In the genomic region with DNA sequence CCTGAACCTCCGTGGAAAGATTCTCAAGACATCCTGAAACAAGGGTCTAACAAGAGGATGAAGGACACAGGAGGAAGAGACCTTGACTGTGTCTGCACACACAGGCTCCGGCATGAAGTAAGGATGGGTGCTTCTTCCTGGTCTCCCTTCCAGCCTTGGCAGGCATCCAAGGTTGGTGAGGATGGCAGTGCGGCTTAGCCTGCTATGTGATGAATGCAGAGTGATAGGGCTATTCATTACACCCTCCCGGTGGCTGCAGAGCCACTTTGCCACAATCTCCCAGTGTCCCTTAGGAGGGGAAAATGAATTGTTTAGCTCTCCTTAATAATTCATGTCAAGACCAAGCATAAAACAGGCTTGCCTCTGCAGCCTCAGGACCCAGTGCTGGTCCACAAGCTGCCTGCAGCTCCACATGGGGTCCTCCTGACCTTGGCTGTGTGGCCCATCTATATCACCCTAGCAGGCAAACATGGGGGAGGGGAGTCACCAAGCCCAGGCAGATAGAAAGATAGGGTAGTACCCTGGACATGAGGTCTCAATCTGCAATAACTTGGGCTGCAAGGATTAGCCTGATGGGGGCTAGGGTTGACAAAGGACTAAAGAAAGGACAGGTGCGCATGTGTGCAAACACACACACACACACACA, we compare ENCODE assay signal across 9 mouse cellular contexts. TPM values are rescaled to one million over a fixed set of nuclear protein-coding genes. Genes with fewer than 3 reads are reported as not detected.
DNase-seq lines count a peak whose midpoint lies in the region; ATAC-seq and TF ChIP-seq lines count a peak whose summit lies in the region.
"Had no signal": no experiment of that assay in that cellular context is flagged by ENCODE, and none has a peak within 500 bp of the region (broad histone marks: within the 10 kb centered on the region; RNA-seq: fewer than 3 reads in every experiment).

No protein-coding gene starts in this region.

- H3K4me3 ChIP-seq in intestine, embryonic 14.5 days (ENCODE audit: low read depth, low read length), result no peak overlapping the region
- H3K4me3 ChIP-seq in intestine, postnatal 0 days (ENCODE audit: low read depth, low read length), result no peak overlapping the region
- no peak overlapping the region for H3K4me3 ChIP-seq in stomach, embryonic 15.5 days (replicated peaks)
- H3K4me3 ChIP-seq: midbrain, embryonic 12.5 days had no signal

- no peak for ATAC-seq in intestine, embryonic 14.5 days (replicated peaks; ENCODE audit: low FRiP score, low TSS enrichment, low read depth)
- no peak for ATAC-seq in intestine, postnatal 0 days
- no peak for ATAC-seq in stomach, embryonic 15.5 days (ENCODE audit: insufficient read depth, low FRiP score, low read depth)

- H3K4me2 ChIP-seq in intestine, embryonic 14.5 days (ENCODE audit: low read length), result no peak overlapping the region
- H3K4me2 ChIP-seq in intestine, postnatal 0 days (replicated peaks; ENCODE audit: low read depth), result no peak overlapping the region
- no peak overlapping the region for H3K4me2 ChIP-seq in stomach, embryonic 15.5 days
- H3K4me2 ChIP-seq: midbrain, embryonic 12.5 days had no signal

- H3K27me3 ChIP-seq in intestine, embryonic 14.5 days (replicated peaks; ENCODE audit: control insufficient read depth, insufficient read depth, low read length), result no peaks in the 10 kb centered on the region
- no peaks in the 10 kb centered on the region for H3K27me3 ChIP-seq in intestine, postnatal 0 days (replicated peaks; ENCODE audit: control insufficient read depth, insufficient read depth, low read length)
- no peaks in the 10 kb centered on the region for H3K27me3 ChIP-seq in stomach, embryonic 15.5 days (replicated peaks)
- H3K27me3 ChIP-seq: midbrain, embryonic 12.5 days had no signal

- H3K9ac ChIP-seq in intestine, embryonic 14.5 days (ENCODE audit: low read length), result no peak overlapping the region
- no peak overlapping the region for H3K9ac ChIP-seq in intestine, postnatal 0 days (ENCODE audit: low read depth, low read length)
- H3K9ac ChIP-seq in stomach, embryonic 15.5 days, result no peak overlapping the region
- H3K9ac ChIP-seq: midbrain, embryonic 12.5 days had no signal

- H3K27ac ChIP-seq in intestine, embryonic 14.5 days (ENCODE audit: low read depth), result peak overlapping the region; percentile 18; the same call in 1 of the 2 replicates
- no peak overlapping the region for H3K27ac ChIP-seq in intestine, postnatal 0 days (ENCODE audit: low read depth, low read length)
- H3K27ac ChIP-seq in stomach, embryonic 15.5 days, result peak overlapping the region; percentile 75
- H3K27ac ChIP-seq: midbrain, embryonic 12.5 days had no signal

- peak; percentile 68 to 83 for DNase-seq in adrenal gland, adult (ENCODE audit: inconsistent age in 2 of 2, low spot score in 1 of 2)
- no peak for DNase-seq in adrenal gland, adult 8-10 months
- no peak for DNase-seq in intestine, embryonic 14.5 days (ENCODE audit: low spot score)
- peak; percentile 72 for DNase-seq in ovary, postnatal 36 days (ENCODE audit: low spot score)
- DNase-seq in ovary, postnatal 14 days (ENCODE audit: low spot score), result no peak
- no peak for DNase-seq in cerebellum, adult 18-20 months

- WGBS in intestine, embryonic 14.5 days, result 50% methylated on average over 5 of the region's 5 CpGs
- WGBS in intestine, postnatal 0 days, result 40% methylated on average over 5 of the region's 5 CpGs
- 46% methylated on average over 5 of the region's 5 CpGs for WGBS in stomach, embryonic 15.5 days

- H3K9me3 ChIP-seq in intestine, embryonic 14.5 days (ENCODE audit: control insufficient read depth, low read length), result no peaks in the 10 kb centered on the region
- H3K9me3 ChIP-seq in intestine, postnatal 0 days (ENCODE audit: control insufficient read depth), result no peaks in the 10 kb centered on the region
- H3K9me3 ChIP-seq in stomach, embryonic 15.5 days, result no peaks in the 10 kb centered on the region
- H3K9me3 ChIP-seq: midbrain, embryonic 12.5 days had no signal

- TF ChIP-seq CTCF in intestine, postnatal 0 days (IDR thresholded peaks at IDR 0.05; ENCODE audit: low read depth), result no peak

- H3K36me3 ChIP-seq in intestine, embryonic 14.5 days (ENCODE audit: control insufficient read depth, insufficient read depth, low read length), result no peaks in the 10 kb centered on the region
- H3K36me3 ChIP-seq in intestine, postnatal 0 days (ENCODE audit: control insufficient read depth, insufficient read depth), result no peaks in the 10 kb centered on the region
- no peaks in the 10 kb centered on the region for H3K36me3 ChIP-seq in stomach, embryonic 15.5 days
- H3K36me3 ChIP-seq: midbrain, embryonic 12.5 days had no signal

- peaks cover 77% of the 10 kb centered on the region for H3K4me1 ChIP-seq in intestine, embryonic 14.5 days (replicated peaks; ENCODE audit: control insufficient read depth, insufficient read depth, low read length)
- H3K4me1 ChIP-seq in intestine, postnatal 0 days (replicated peaks; ENCODE audit: control insufficient read depth, insufficient read depth, low read length), result peaks cover 13% of the 10 kb centered on the region; the same call in 1 of the 2 replicates
- peaks cover 91% of the 10 kb centered on the region for H3K4me1 ChIP-seq in stomach, embryonic 15.5 days

RNA-seq across cellular contexts. Expression of gene Tspan32, which starts 7.5 kb away (rescaled TPM):
- total RNA-seq in adrenal gland, adult 8-10 months (2022), result 1 to 10 TPM; 1.1 to 2.3 (median 1.7) TPM
- polyA plus RNA-seq in intestine, embryonic 14.5 days (2014; fragmentation: Nextera tagmentation; extraction: Ambion mirVana), result 1.5 and 1.6 TPM in 2 replicates
- 0.74 and 0.77 TPM in 2 replicates for polyA plus RNA-seq in intestine, postnatal 0 days (2015; fragmentation: Nextera tagmentation; extraction: Ambion mirVana)
- polyA plus RNA-seq in stomach, embryonic 15.5 days (2015; fragmentation: Nextera tagmentation; extraction: Ambion mirVana), result 3.6 and 7.3 TPM in 2 replicates

RNA-seq across cellular contexts. Expression of gene Cd81, which starts 40.2 kb away (rescaled TPM):
- 100 to 1,000 TPM; 689 to 780 (median 728) TPM for total RNA-seq in adrenal gland, adult 8-10 months (2022)
- polyA plus RNA-seq in intestine, embryonic 14.5 days (2014; fragmentation: Nextera tagmentation; extraction: Ambion mirVana), result 457 and 534 TPM in 2 replicates
- 212 and 216 TPM in 2 replicates for polyA plus RNA-seq in intestine, postnatal 0 days (2015; fragmentation: Nextera tagmentation; extraction: Ambion mirVana)
- 551 and 575 TPM in 2 replicates for polyA plus RNA-seq in stomach, embryonic 15.5 days (2015; fragmentation: Nextera tagmentation; extraction: Ambion mirVana)

RNA-seq across cellular contexts. Expression of gene Ascl2, which starts 43.3 kb away (rescaled TPM):
- 1 to 10 TPM in 1 of 4 experiments, under 1 TPM in 1, not detected in 2; 0.75 to 2.0 TPM for total RNA-seq in adrenal gland, adult 8-10 months (2022)
- polyA plus RNA-seq in intestine, embryonic 14.5 days (2014; fragmentation: Nextera tagmentation; extraction: Ambion mirVana), result 11.3 and 13.9 TPM in 2 replicates
- polyA plus RNA-seq in intestine, postnatal 0 days (2015; fragmentation: Nextera tagmentation; extraction: Ambion mirVana), result 5.4 and 6.8 TPM in 2 replicates
- 5.5 and 6.1 TPM in 2 replicates for polyA plus RNA-seq in stomach, embryonic 15.5 days (2015; fragmentation: Nextera tagmentation; extraction: Ambion mirVana)

RNA-seq across cellular contexts. Expression of gene Tssc4, which starts 56.7 kb away (rescaled TPM):
- total RNA-seq in adrenal gland, adult 8-10 months (2022), result 10 to 100 TPM; 26.5 to 36.9 (median 33.5) TPM
- polyA plus RNA-seq in intestine, embryonic 14.5 days (2014; fragmentation: Nextera tagmentation; extraction: Ambion mirVana), result 59.1 and 60.3 TPM in 2 replicates
- polyA plus RNA-seq in intestine, postnatal 0 days (2015; fragmentation: Nextera tagmentation; extraction: Ambion mirVana), result 32.8 and 34.0 TPM in 2 replicates
- 78.7 and 84.8 TPM in 2 replicates for polyA plus RNA-seq in stomach, embryonic 15.5 days (2015; fragmentation: Nextera tagmentation; extraction: Ambion mirVana)

Comparison
In these comparisons a context has a peak if more than half of its experiments do, and no peak if none do; other contexts are left out.
1. DNase-seq: peak in adrenal gland, adult (2 of 2) and ovary, postnatal 36 days (single experiment); none in adrenal gland, adult 8-10 months (single experiment), intestine, embryonic 14.5 days (single experiment), ovary, postnatal 14 days (single experiment) and cerebellum, adult 18-20 months (0 of 2).